ENCODE assay signal across 8 mouse cellular contexts in genomic region chr5:125363894-125364293, GRCm38 (mm10). TPM values are rescaled to one million over a fixed set of nuclear protein-coding genes. Genes with fewer than 3 reads are reported as not detected.
DNase-seq lines count a peak whose midpoint lies in the region; ATAC-seq lines count a peak whose summit lies in the region.

No protein-coding gene starts in this region.

- ATAC-seq in kidney, embryonic 15.5 days (replicated peaks; ENCODE audit: low FRiP score), result peak; percentile 63

- no peak overlapping the region for H3K4me2 ChIP-seq in kidney, embryonic 15.5 days

- H3K9me3 ChIP-seq in kidney, embryonic 15.5 days (replicated peaks), result no peaks in the 10 kb centered on the region

- H3K9ac ChIP-seq in kidney, embryonic 15.5 days, result no peak overlapping the region

- H3K27me3 ChIP-seq in kidney, embryonic 15.5 days, result no peaks in the 10 kb centered on the region

- H3K36me3 ChIP-seq in kidney, embryonic 15.5 days, result no peaks in the 10 kb centered on the region

- DNase-seq in adrenal gland, postnatal 36 days, result peak; percentile 46 to 57
- no peak for DNase-seq in adrenal gland, adult (ENCODE audit: inconsistent age in 2 of 2, low spot score in 1 of 2)
- peak; percentile 65 for DNase-seq in retina, postnatal 1 day
- no peak for DNase-seq in retina, embryonic 14.5 days (ENCODE audit: low spot score)
- DNase-seq in lung, postnatal 4 days, result peak; percentile 59 to 79
- no peak for DNase-seq in spleen, postnatal 4 days (ENCODE audit: low spot score in 2 of 2)
- DNase-seq in cerebellum, postnatal 36 days, result no peak

- peaks cover 5% of the 10 kb centered on the region; the same call in 1 of the 2 replicates for H3K4me1 ChIP-seq in kidney, embryonic 15.5 days

- 55% methylated on average over 7 of the region's 7 CpGs for WGBS in kidney, embryonic 15.5 days

- H3K27ac ChIP-seq in kidney, embryonic 15.5 days, result 0 out of 2 replicates have a peak overlapping the region, but pooled peaks have one; percentile 34

- no peak overlapping the region for H3K4me3 ChIP-seq in kidney, embryonic 15.5 days (replicated peaks)

RNA-seq across cellular contexts. Expression of gene Scarb1, which starts 23.0 kb away (rescaled TPM):
- total RNA-seq in adrenal gland, postnatal 36 days (2021), result 1,000 to 10,000 TPM; 1,867 to 4,652 TPM
- 67.6 and 97.9 TPM in 2 replicates for polyA plus RNA-seq in kidney, embryonic 15.5 days (2015; fragmentation: Nextera tagmentation; extraction: Ambion mirVana)

RNA-seq across cellular contexts. Expression of gene Gm10382, which starts 25.2 kb away (rescaled TPM):
- total RNA-seq in adrenal gland, postnatal 36 days (2021), result under 1 TPM; 0.23 to 0.40 TPM
- 0.31 and 0.49 TPM in 2 replicates for polyA plus RNA-seq in kidney, embryonic 15.5 days (2015; fragmentation: Nextera tagmentation; extraction: Ambion mirVana)

RNA-seq across cellular contexts. Expression of gene Ubc, which starts 26.1 kb away (rescaled TPM):
- total RNA-seq in adrenal gland, postnatal 36 days (2021), result 1,000 to 10,000 TPM; 1,428 to 1,489 TPM
- 1,049 and 1,140 TPM in 2 replicates for polyA plus RNA-seq in kidney, embryonic 15.5 days (2015; fragmentation: Nextera tagmentation; extraction: Ambion mirVana)

Comparison
In these comparisons a context has a peak if more than half of its experiments do, and no peak if none do; other contexts are left out.
1. DNase-seq: peak in adrenal gland, postnatal 36 days (2 of 2), retina, postnatal 1 day (single experiment) and lung, postnatal 4 days (2 of 2); none in adrenal gland, adult (0 of 2), retina, embryonic 14.5 days (single experiment), spleen, postnatal 4 days (0 of 2) and cerebellum, postnatal 36 days (0 of 2).